Mouse (Mus musculus): ENCODE measurements at regions not wholly inside any gene's neighbourhood (a gene's known extent, or its start where the extent isn't known, plus 50 kb on each side); places are given as distances from the start of the nearest gene placed in this dataset.

GRCm38 (mm10) chr8:87379296-87379695 is 93.1 kb downstream of the Cbln1 start:
- Histone ChIP-seq H3K36me3 (replicated peaks; ENCODE audit: insufficient read depth, low read length) (no peaks in the 10 kb centered on the region), H3K27me3 (ENCODE audit: insufficient read depth, low read length) (no peaks in the 10 kb centered on the region), H3K9ac (replicated peaks) (no peak overlapping the region), H3K9me3 (ENCODE audit: low read length) (no peaks in the 10 kb centered on the region), H3K27ac (ENCODE audit: low read depth) (no peak overlapping the region), H3K4me1 (ENCODE audit: insufficient read depth) (no peaks in the 10 kb centered on the region), H3K4me3 (ENCODE audit: low read depth, low read length) (no peak overlapping the region), H3K4me2 (ENCODE audit: low read depth, low read length) (no peak overlapping the region)
- ATAC-seq = no peak
- no peak for DNase-seq
- WGBS (ENCODE audit: insufficient replicate concordance) = 79% methylated on average over 8 of the region's 8 CpGs
- TF ChIP-seq EP300 (IDR thresholded peaks at IDR 0.05; ENCODE audit: low read depth) = no peak
- TF ChIP-seq CTCF (IDR thresholded peaks at IDR 0.05; ENCODE audit: low read depth) = no peak

- H3K9me3 ChIP-seq (ENCODE audit: low read length) = no peaks in the 10 kb centered on the region
- no peak overlapping the region for H3K9ac ChIP-seq (replicated peaks)
- H3K4me2 ChIP-seq (ENCODE audit: low read depth, low read length) = no peak overlapping the region
- no peak for ATAC-seq
- H3K4me3 ChIP-seq (ENCODE audit: low read depth, low read length) = no peak overlapping the region
- no peaks in the 10 kb centered on the region for H3K27me3 ChIP-seq (ENCODE audit: insufficient read depth, low read length)
- no peaks in the 10 kb centered on the region for H3K36me3 ChIP-seq (replicated peaks; ENCODE audit: insufficient read depth, low read length)
- H3K4me1 ChIP-seq (ENCODE audit: insufficient read depth) = no peaks in the 10 kb centered on the region
- no peak overlapping the region for H3K27ac ChIP-seq (ENCODE audit: low read depth)
- WGBS (ENCODE audit: insufficient replicate concordance) = 64% methylated on average over 6 of the region's 6 CpGs
- no peak for TF ChIP-seq EP300 (IDR thresholded peaks at IDR 0.05; ENCODE audit: low read depth)
- TF ChIP-seq CTCF (IDR thresholded peaks at IDR 0.05; ENCODE audit: low read depth) = no peak
- DNase-seq = no peak
These were observed 98.4 kb downstream of the Cbln1 start for GRCm38 (mm10) chr8:87374044-87374443.

GRCm38 (mm10) chr8:87373535-87373934 is 98.9 kb downstream of the Cbln1 start:
- Histone ChIP-seq H3K9ac (replicated peaks) (no peak overlapping the region), H3K4me2 (ENCODE audit: low read depth, low read length) (no peak overlapping the region), H3K9me3 (ENCODE audit: low read length) (no peaks in the 10 kb centered on the region), H3K27ac (ENCODE audit: low read depth) (no peak overlapping the region), H3K36me3 (replicated peaks; ENCODE audit: insufficient read depth, low read length) (no peaks in the 10 kb centered on the region), H3K4me1 (ENCODE audit: insufficient read depth) (no peaks in the 10 kb centered on the region), H3K27me3 (ENCODE audit: insufficient read depth, low read length) (no peaks in the 10 kb centered on the region), H3K4me3 (ENCODE audit: low read depth, low read length) (no peak overlapping the region)
- no peak for TF ChIP-seq EP300 (IDR thresholded peaks at IDR 0.05; ENCODE audit: low read depth)
- no peak for TF ChIP-seq CTCF (IDR thresholded peaks at IDR 0.05; ENCODE audit: low read depth)
- no peak for DNase-seq
- no peak for ATAC-seq
- WGBS (ENCODE audit: insufficient replicate concordance) = 33% methylated on average over 6 of the region's 6 CpGs

GRCm38 (mm10) chr8:87372061-87372460 is 100.3 kb downstream of the Cbln1 start:
- TF ChIP-seq CTCF (IDR thresholded peaks at IDR 0.05; ENCODE audit: low read depth) (no peak), EP300 (IDR thresholded peaks at IDR 0.05; ENCODE audit: low read depth) (no peak)
- Histone ChIP-seq H3K27me3 (ENCODE audit: insufficient read depth, low read length) (no peaks in the 10 kb centered on the region), H3K4me2 (ENCODE audit: low read depth, low read length) (no peak overlapping the region), H3K4me1 (ENCODE audit: insufficient read depth) (no peaks in the 10 kb centered on the region), H3K9me3 (ENCODE audit: low read length) (no peaks in the 10 kb centered on the region), H3K36me3 (replicated peaks; ENCODE audit: insufficient read depth, low read length) (no peaks in the 10 kb centered on the region), H3K27ac (ENCODE audit: low read depth) (no peak overlapping the region), H3K9ac (replicated peaks) (no peak overlapping the region), H3K4me3 (ENCODE audit: low read depth, low read length) (no peak overlapping the region)
- no peak for DNase-seq
- no peak for ATAC-seq

GRCm38 (mm10) chr8:87370194-87370593 is 102.2 kb downstream of the Cbln1 start:
- Histone ChIP-seq H3K27ac (ENCODE audit: low read depth) (no peak overlapping the region), H3K36me3 (replicated peaks; ENCODE audit: insufficient read depth, low read length) (no peaks in the 10 kb centered on the region), H3K4me1 (ENCODE audit: insufficient read depth) (no peaks in the 10 kb centered on the region), H3K4me3 (ENCODE audit: low read depth, low read length) (no peak overlapping the region), H3K27me3 (ENCODE audit: insufficient read depth, low read length) (no peaks in the 10 kb centered on the region), H3K9me3 (ENCODE audit: low read length) (no peaks in the 10 kb centered on the region), H3K4me2 (ENCODE audit: low read depth, low read length) (no peak overlapping the region), H3K9ac (replicated peaks) (no peak overlapping the region)
- TF ChIP-seq CTCF (IDR thresholded peaks at IDR 0.05; ENCODE audit: low read depth) (no peak), EP300 (IDR thresholded peaks at IDR 0.05; ENCODE audit: low read depth) (no peak)
- 81% methylated on average over 3 of the region's 3 CpGs for WGBS (ENCODE audit: insufficient replicate concordance)
- DNase-seq = no peak
- ATAC-seq = no peak

DNA sequence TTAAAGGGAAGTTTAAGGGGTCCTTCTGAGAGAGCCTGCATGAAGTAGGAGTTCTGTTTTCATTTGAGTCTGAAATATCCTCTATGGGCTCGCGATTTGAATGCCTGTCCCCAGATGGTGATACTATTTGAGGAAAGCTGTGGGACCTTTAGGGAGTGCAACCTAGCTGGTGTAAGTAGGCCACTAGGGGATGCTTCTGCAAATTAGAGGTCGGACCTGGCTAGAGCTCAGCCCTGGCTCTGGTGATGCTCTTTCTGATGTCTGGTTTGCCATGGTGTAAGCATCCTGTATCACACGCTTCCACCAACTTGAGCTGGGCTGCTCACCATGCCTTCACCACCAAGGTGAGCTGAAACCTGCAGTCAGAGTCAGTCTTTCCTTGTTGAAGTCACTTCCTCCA is 121.9 kb downstream of the Cbln1 start:
- H3K9me3 ChIP-seq (ENCODE audit: low read length) = no peaks in the 10 kb centered on the region
- 58% methylated on average over 4 of the region's 4 CpGs for WGBS (ENCODE audit: insufficient replicate concordance)
- H3K36me3 ChIP-seq (replicated peaks; ENCODE audit: insufficient read depth, low read length) = no peaks in the 10 kb centered on the region
- H3K4me3 ChIP-seq (ENCODE audit: low read depth, low read length) = no peak overlapping the region
- DNase-seq (no peak), ATAC-seq (no peak)
- no peak overlapping the region for H3K9ac ChIP-seq (replicated peaks)
- H3K4me2 ChIP-seq (ENCODE audit: low read depth, low read length) = no peak overlapping the region
- no peaks in the 10 kb centered on the region for H3K4me1 ChIP-seq (ENCODE audit: insufficient read depth)
- TF ChIP-seq CTCF (IDR thresholded peaks at IDR 0.05; ENCODE audit: low read depth) (no peak), EP300 (IDR thresholded peaks at IDR 0.05; ENCODE audit: low read depth) (no peak)
- no peak overlapping the region for H3K27ac ChIP-seq (ENCODE audit: low read depth)
- no peaks in the 10 kb centered on the region for H3K27me3 ChIP-seq (ENCODE audit: insufficient read depth, low read length)

DNA sequence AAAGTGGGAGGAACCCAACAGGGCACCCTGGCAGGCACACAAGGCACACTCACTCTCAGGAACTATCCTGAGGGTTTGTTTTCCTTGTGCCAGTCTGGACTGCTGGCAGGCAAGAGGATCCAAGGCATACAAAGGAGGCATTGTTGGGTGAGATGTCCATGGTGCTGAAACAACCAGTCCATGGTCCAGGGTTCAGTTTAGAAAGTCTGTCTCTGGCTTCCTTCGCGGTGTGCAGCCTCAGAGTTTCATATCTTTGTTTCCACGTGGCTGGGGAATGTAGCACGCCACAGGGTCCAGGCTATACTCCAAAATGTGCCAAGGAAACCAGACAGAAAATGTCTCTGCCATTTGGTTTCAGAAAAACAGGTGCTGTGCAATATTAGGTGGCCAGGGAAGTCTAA is 122.6 kb downstream of the Cbln1 start:
- 52% methylated on average over 4 of the region's 4 CpGs for WGBS (ENCODE audit: insufficient replicate concordance)
- Histone ChIP-seq H3K27ac (ENCODE audit: low read depth) (no peak overlapping the region), H3K27me3 (ENCODE audit: insufficient read depth, low read length) (no peaks in the 10 kb centered on the region), H3K4me1 (ENCODE audit: insufficient read depth) (no peaks in the 10 kb centered on the region), H3K4me2 (ENCODE audit: low read depth, low read length) (no peak overlapping the region), H3K36me3 (replicated peaks; ENCODE audit: insufficient read depth, low read length) (no peaks in the 10 kb centered on the region), H3K9me3 (ENCODE audit: low read length) (no peaks in the 10 kb centered on the region), H3K4me3 (ENCODE audit: low read depth, low read length) (no peak overlapping the region), H3K9ac (replicated peaks) (no peak overlapping the region)
- TF ChIP-seq CTCF (IDR thresholded peaks at IDR 0.05; ENCODE audit: low read depth) = no peak
- no peak for TF ChIP-seq EP300 (IDR thresholded peaks at IDR 0.05; ENCODE audit: low read depth)
- ATAC-seq (no peak), DNase-seq (no peak)
